Mouse (Mus musculus) heart, adult 11 months (tissue): ENCODE results near the gene Usp5.
"Not testable (repeated sequence)": the region's sequence is repeated elsewhere in the genome, so short reads cannot be mapped to it uniquely, and the experiment has no call there.

Experiments
- DNase-seq: peaks from one replicate; pipeline ENCODE4 v3.0.0; 2022

Gene Usp5

GRCm38 (mm10) chr6:124839805-124840204 is 10.5 kb upstream of the Usp5 start:
- peak; percentile 97 for DNase-seq

DNA sequence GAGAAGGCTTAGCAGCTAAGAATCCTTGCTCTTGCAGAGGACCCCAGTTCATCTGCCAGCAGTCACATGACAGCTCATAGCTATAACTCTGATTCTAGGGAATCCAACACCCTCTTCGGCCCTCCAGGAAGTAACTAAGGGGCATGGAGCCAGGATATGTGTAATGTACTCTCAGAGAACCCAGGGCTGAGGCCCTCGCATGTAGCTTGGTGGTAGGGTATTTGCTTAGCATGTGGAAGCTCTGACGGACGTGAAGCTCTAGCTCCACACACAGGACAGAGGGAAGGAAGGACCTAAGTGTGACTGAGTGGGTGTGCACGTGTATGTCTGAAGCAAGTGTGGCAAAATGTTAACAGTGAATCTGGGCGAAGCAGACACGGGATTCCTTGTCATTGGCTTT is 7.1 kb upstream of the Usp5 start:
- no peak for DNase-seq

- DNase-seq = no peak
Observed at GRCm38 (mm10) chr6:124835531-124835930, 6.2 kb upstream of the Usp5 start.

DNA sequence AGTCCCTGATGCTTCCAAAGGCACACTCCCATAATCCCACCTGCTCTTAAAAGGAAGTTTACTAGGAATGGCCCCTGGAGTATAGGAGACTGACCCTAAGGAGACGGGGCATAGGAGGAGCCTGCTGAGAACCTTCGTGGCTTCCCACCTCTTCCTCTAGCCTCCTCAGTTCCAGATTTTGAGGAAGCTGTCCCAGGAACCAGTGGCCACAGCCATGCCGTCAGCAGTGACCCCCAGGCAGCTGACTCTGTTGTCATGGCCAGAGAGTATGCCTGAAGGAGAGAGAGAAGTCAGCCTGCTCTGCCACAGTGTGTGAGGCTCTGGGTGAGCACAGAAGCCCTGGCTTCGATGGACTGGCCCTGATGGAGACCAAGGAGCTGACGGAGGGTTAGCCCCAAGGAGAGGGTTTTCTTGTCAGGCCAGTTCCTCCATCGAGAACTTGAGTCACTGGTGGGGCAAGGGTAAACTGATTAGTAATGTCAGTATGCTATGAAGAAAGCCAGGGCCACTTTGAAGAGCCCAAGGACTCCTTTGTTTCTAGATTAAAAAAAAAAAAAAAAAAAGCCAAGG is 5.3 kb upstream of the Usp5 start:
- peak; percentile 96 for DNase-seq

GRCm38 (mm10) chr6:124831649-124832048 is 2.4 kb upstream of the Usp5 start:
- DNase-seq = no peak

- DNase-seq = not testable (repeated sequence)
Observed at GRCm38 (mm10) chr6:124831199-124831598, 1.9 kb upstream of the Usp5 start.

DNA sequence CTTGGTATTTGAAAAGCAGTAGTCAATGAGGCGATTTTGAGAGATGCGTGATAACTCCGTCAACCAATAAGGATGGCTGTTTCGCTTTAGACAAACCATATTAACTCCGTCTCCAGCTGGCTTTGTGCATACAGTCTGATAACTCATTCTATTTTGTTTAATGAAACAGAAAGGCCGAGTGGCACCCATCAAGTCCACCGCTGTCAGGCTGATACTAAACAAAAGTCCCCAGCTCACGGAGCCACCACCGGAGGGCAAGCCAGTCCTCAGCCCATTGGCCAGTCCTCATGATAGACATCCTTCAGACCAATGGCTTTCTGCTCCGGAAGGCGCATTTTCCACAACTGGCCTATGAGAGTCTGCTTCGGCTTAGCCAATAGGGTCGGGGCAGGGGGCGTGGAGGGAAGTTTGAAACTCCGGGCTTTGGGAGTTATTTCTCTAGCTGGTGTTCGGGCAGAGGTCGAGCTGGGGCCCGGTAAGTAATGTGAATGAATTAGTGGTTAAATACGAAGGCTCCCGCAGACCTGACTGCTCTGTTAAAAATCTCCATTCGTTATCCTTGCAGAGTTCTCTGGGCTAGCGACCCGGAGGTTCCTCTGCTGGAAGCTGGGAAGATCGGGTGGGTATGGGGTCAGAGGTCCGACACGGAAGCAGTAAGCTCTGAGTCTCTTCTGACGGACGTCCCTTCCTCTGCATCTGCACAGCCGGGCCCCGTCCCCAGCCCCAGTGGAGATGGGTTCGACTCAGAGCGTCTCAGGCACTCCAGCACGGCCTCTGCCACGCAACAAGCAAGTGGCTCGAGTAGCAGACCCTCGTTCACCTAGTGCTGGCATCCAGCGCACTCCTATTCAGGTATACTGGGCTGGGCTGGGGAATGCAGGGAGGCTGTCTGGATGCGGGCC is 766 bp upstream of the Usp5 start:
- peak; percentile 100 for DNase-seq

GRCm38 (mm10) chr6:124828101-124828592 is 1.1 kb downstream of the Usp5 start:
- peak; percentile 96 for DNase-seq

DNA sequence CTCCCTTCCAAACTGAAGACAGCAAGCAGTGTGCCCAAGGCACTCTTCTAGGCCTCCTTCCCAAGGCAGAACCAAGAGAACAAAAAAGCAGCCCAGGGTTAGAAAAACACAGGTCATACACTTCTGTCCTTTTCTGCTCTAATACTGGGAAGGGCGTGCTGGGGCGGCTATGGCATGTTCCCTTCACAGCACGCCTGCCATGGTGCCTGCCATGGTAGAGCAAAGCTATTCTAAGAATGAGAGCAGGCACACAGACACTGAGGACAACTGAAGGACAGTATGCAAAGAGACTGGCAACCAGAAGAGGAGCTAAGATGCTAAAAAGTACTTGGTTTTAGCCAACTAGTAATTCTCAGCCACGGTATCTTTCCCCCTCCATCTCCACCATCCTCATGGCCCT is 7.2 kb downstream of the Usp5 start:
- peak; percentile 91 for DNase-seq

GRCm38 (mm10) chr6:124820891-124821290 is 8.4 kb downstream of the Usp5 start:
- peak; percentile 71 for DNase-seq

DNA sequence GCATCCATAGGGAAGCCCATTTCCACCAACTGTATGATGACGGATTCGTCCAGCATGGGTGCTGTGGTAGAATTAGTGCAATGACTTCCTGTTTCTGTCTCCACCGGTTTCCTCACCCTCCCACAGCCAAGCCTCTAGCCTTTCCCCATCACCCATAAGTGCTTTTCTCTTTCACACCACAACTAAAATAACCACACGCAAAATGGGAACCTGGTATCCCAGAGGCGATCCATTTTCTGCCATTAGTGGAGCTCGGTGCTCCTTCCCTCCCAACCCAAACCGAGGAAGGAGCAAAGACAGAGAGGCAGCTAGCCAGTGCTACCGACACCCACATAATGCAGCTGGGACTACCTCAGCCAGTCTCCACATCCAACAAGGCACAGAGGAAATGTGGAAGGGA is 11.3 kb downstream of the Usp5 start:
- no peak for DNase-seq

DNA sequence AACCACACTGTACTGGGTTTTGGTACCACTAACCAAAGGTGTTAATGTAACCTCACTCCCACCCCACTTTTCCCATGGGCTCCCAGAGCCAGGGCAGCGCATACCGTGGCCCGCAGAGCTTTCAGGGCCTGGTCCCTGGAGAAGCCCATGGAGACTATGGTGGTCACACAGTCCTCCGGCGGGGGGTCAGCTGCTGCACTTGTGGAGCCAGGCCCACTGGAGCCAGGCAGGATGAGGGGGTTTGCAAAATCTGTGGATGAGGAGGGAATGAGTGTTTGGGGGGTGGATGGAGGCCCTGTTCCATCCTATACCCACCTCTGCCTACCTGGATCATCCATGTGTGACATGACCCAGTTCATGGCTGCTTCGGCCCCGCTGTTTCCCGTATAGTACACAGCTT is 11.7 kb downstream of the Usp5 start:
- DNase-seq = peak; percentile 88

GRCm38 (mm10) chr6:124817125-124817524 is 12.2 kb downstream of the Usp5 start:
- peak; percentile 87 for DNase-seq

GRCm38 (mm10) chr6:124816611-124817010 is 12.7 kb downstream of the Usp5 start:
- peak; percentile 84 for DNase-seq

GRCm38 (mm10) chr6:124814858-124815774 is 14.2 kb downstream of the Usp5 start:
- DNase-seq = peak; percentile 92

DNA sequence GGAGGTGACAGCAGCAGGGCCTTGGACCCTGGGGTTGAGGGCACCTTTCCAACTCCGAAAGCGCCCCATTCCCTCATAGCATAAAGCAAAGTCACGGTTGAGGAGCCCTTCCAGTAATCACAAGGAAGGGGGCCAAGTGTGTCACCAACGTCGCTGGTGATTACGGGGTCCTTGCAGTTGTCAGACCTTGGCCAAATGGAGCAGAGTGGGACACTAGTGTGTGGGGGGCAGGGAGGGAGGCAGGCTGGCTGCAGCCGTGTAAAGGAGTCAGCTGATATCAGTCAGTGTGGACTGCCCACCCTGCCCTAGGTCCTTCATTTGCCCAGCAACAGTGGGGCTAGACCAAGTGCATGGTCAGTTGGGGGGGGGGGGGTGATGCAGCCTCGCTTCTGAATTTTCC is 14.8 kb downstream of the Usp5 start:
- DNase-seq = no peak

- peak; percentile 99 for DNase-seq
Observed at GRCm38 (mm10) chr6:124813933-124814332, 15.4 kb downstream of the Usp5 start, which contains the start of gene Tpi1. Gene Tpi1 (minus strand): TSS chr6:124814296.

DNA sequence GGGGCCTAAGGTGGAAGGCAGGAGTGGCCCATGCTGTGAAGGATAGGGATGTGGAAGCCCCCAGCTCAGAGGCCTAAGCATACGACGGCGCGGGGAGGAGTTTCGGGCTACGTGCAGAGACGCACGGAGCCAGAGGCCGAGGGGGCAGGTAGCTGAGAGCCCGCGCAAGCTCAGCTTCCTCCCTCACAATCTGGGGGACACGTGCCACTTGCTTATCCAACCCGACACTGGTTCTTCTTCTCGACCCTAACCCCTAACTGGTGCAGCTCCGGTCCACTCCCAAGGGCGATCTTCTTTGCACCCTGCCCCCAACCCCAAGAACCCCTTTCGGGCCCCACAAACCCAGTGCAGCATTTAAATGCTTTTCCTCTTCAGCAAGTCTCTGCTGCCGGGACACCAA is 15.8 kb downstream of the Usp5 start:
- DNase-seq = peak; percentile 98

- no peak for DNase-seq
Observed at GRCm38 (mm10) chr6:124812848-124813247, 16.4 kb downstream of the Usp5 start.

DNA sequence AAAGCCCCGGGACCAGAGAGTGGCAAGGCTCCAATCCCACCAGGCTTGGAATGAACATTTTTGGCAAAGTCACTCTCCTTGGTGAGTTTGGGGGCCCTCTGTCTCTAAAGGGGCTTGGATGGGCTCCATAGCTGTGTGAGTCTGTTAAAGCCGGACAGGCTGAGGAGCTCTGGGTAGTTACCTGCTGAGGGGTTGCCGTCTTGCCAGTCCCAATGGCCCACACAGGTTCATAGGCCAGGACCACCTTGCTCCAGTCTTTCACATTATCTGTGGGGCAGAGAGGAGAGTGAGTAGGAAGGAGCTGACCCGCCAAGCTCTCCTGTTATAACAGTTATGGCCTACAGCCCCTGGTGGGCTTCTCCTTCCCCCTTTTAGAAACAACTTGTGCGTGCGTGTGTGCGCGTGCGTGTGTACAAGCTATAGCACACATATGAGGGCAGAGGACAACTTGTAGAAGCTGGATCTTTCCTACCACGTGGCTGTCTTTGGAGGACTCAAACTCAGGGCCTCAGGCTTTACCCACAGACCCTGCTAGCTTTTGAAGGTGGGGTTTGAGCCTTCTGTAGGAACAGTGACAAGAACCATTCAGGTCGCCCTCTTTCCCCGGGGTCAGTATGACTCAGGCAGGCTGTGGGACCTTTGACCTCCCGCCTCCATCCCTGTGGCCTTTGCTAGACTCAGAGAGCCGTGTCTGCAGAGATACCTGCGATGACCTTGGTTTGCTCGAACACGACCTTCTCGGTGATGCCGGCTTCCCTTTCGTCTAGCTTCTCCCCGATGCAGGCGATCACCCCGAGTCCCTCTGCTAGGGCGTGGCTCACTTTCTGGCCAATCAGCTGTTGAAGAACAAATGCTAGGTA is 17.4 kb downstream of the Usp5 start:
- peak; percentile 93 for DNase-seq

DNA sequence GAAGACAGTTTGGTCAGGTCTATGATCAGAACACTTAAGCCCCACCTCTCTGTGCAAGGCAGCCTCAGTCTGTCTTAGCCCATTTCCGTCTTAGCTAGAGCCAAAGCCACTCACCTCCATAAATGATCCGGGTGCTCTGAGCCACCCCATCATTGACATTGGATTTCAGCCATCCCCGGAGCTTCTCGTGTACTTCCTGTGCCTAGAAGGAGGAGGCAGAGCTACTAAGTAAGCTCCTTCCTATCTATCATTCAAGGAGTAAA is 17.9 kb downstream of the Usp5 start:
- DNase-seq = peak; percentile 91
